Mouse (Mus musculus) lung, postnatal 4 days (tissue): ENCODE data around the gene Ftl1.

Experiments used
- DNase-seq, 2 experiments: peaks; one replicate each; pipeline ENCODE4 v3.0.0; 2021

Gene Ftl1

DNA sequence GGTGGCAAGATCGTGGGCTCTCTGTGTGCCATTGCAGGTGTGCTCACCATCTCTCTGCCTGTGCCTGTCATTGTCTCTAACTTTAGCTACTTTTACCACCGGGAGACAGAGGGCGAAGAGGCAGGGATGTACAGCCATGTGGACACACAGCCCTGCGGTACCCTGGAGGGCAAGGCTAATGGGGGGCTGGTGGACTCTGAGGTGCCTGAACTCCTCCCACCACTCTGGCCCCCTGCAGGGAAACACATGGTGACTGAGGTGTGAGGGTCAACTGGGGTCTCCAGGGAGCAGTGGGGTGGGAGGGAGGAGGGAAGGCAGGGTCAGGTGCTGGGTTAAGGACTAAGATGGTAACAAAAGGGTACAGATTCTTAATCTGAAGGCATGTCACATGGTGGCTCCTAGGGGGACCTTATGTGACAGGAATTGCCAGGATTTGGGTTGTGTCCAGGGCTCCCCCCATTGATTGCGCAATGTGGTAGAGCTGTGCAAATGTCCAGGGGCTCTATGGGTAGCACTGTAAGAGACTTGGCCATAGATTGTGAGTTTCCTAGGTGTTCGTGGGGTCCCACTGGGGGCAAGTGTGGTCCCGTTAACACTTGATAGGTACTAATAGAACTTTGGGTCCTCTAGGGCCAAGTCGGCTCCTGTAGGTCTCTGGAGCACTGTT, 50.1 kb downstream of the Ftl1 start:
- DNase-seq, result peak in 1 of 2 experiments; percentile 9

- DNase-seq, result peak in 1 of 2 experiments; percentile 16
These were observed 50.7 kb downstream of the Ftl1 start for GRCm38 (mm10) chr7:45408949-45409348.

DNA sequence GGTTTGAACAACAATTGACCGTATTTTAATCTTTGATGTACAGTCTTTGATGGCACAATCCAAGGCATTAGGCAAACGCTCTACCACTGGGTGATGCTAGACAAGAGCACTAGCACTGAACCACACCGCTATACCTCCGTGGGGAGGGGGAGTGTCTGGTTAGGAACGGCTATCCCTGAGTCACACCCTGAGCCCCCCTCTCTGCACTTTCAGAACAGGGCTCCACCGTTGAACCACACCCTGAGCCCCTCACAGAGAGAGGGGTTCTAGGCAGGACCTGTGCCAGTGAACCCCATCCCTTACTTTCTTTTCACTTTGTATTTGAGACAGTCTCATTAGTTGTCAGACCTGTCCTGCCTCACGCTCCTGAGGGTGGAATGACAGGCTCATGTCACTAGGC, 51.3 kb downstream of the Ftl1 start:
- peak in 1 of 2 experiments; percentile 3 for DNase-seq
